Mouse (Mus musculus) heart, postnatal 10 days (tissue): ENCODE results near the gene Pdss2. TPM values are rescaled to one million over a fixed set of nuclear protein-coding genes. Genes with fewer than 3 reads are reported as not detected.
A peak's percentile ranks its signal among the peaks of the same experiment; 100 is the strongest.
"Not testable (repeated sequence)": the region's sequence is repeated elsewhere in the genome, so short reads cannot be mapped to it uniquely, and the experiment has no call there.

Experiments used
- DNase-seq, 2 experiments: peaks; one replicate each; pipeline ENCODE4 v3.0.0; 2021
- intact Hi-C: fragments of 180-260 bp; cut with DNase I; formaldehyde crosslinking; loops from one replicate; pipeline ENCODE4 v1.15.1; 2025
- total RNA-seq, 2 experiments: library from RNA; stranded (reverse); gene quantifications; 2 replicates each; pipeline ENCODE4 v1.2.3; 2021

Pdss2 gene
- total RNA-seq, 2 experiments from 2014 or later: 21.7 to 24.7 TPM

- intact Hi-C loops: no loop called here
- DNase-seq: no peak
Observed at GRCm38 (mm10) chr10:43235758-43236669, 14.7 kb downstream of the Pdss2 start.

DNA sequence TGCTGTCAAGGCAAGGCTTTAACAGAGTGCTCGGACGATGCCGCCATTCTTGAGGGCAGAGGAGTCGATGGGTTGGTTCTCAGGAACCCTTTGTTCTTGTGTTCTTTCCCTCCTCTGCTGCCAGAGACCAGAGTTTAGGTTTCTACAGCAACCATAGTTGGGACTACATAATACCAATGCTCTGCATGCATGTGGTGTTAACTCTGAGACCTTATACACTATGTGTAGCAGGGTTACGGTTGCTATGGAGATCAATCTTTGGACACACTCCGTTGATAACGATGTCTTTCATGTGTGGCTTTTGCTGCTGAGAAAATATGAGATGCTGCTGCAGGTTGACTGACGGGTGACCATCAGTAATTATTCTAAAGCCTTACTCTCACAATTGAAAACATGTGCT is 20.9 kb downstream of the Pdss2 start:
- intact Hi-C loops: no loop called here

DNA sequence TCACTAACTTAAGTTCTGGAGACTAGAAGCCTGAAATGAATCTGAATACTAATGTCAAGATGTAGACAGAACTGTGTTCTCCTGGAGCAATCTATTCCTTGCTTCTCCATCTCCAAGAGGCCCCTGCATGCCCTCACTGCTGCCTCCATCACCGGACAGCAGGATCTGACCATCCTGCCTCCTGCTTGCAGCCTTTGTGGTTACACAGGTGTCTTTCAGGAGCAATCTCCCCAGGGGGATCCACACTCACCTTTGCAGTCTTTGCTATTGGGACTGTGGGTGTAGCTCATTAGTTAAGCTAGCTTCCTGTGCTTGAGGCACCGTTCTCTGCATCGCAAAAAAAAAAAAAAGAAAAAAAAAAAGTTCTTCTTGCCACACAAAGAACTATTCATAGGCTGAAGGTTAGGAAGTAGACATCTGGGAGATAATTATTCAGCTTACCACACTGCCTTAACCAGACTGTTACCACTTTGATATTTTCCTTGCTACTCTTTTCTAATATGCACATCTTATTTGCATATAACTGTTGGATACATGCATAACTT is 23.0 kb downstream of the Pdss2 start:
- DNase-seq: no peak
- intact Hi-C loops: no loop called here

More for the DNA sequence above, 20.9 kb downstream of the Pdss2 start:
- no peak for DNase-seq

- DNase-seq: no peak
Observed at GRCm38 (mm10) chr10:43245461-43246200, 24.3 kb downstream of the Pdss2 start.

GRCm38 (mm10) chr10:43247994-43248393 is 26.7 kb downstream of the Pdss2 start:
- DNase-seq: peak; percentile 20 to 26
- intact Hi-C loops: no loop called here

More at GRCm38 (mm10) chr10:43245461-43246200, 24.3 kb downstream of the Pdss2 start:
- intact Hi-C loops: no loop called here

- DNase-seq: peak in 1 of 2 experiments; percentile 4
- intact Hi-C loops: no loop called here
Observed at GRCm38 (mm10) chr10:43252324-43252723, 31.0 kb downstream of the Pdss2 start.

- intact Hi-C loops, DNase-seq: not testable (repeated sequence)
Observed at GRCm38 (mm10) chr10:43256965-43257364, 35.7 kb downstream of the Pdss2 start.

- intact Hi-C loops, DNase-seq: not testable (repeated sequence)
Observed at GRCm38 (mm10) chr10:43257500-43257899, 36.2 kb downstream of the Pdss2 start.

- intact Hi-C loops: no loop called here
- no peak for DNase-seq
Observed at GRCm38 (mm10) chr10:43271318-43271717, 50.0 kb downstream of the Pdss2 start.

DNA sequence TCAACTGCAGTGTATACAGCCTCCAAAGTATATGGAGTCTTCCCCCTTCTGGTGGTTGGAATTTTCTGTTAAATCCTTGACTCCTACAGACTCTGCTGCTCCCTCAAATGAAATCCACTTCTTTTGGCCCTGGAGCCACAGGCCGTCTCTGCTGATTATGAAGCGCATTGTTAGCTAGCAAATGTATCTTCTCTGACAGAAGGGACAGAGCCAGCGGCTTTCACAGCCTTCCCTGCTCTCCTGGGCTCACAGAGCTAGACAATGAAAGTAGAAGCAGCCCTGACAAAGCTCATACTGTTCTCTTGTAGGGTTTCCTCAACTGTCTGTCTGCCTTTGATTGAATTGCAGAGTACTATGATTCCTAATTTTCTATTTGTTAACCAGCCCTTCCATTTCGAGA is 51.1 kb downstream of the Pdss2 start:
- no peak for DNase-seq

GRCm38 (mm10) chr10:43273057-43273456 is 51.8 kb downstream of the Pdss2 start:
- intact Hi-C loops: no loop called here
- DNase-seq: no peak

More for the DNA sequence above, 51.1 kb downstream of the Pdss2 start:
- intact Hi-C loops: no loop called here

DNA sequence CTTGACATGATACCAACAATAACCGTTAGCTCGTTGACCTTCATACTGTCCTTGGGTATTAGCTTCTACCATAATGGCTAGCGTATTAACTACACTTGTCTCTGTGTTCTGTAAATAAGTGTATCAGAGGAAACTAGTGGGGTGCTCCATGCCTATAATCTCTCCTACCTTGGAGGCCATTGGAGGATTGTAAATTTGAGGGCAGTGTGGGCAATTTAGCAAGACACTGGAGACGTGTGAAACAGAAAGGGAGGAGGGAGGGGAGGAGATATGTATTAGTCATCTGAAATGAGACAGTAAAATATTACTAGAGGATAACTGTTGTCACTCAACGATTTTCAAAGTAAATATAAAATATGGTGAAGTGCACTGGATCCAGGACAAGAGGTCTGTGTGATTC is 54.2 kb downstream of the Pdss2 start:
- intact Hi-C loops: no loop called here
- DNase-seq: no peak

DNA sequence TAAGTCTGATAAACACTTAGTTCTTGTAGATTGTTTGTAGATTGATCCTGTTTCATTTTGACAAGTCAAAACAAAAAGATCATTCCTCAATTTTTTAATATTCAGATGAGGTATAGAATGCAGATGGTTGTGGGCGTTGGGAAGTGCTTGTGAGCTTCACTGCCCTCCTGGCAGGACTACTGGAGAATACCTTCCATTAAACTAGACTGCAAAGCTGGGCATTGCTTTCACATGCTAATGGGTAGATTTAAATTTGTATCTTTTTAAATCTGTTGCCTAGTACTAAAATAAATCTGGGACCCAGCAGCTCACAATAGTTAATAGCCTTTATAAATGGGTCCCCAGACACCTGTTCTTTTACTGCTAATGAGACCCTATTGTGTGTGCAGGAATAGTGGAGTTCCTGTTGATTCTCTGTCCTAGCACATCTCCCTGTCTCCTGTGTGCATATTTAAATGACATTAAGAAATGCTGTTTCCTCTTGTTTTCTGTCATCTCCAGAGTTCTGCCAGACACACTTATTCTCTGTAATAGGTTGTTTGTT is 54.9 kb downstream of the Pdss2 start:
- intact Hi-C loops: no loop called here
- DNase-seq: no peak

DNA sequence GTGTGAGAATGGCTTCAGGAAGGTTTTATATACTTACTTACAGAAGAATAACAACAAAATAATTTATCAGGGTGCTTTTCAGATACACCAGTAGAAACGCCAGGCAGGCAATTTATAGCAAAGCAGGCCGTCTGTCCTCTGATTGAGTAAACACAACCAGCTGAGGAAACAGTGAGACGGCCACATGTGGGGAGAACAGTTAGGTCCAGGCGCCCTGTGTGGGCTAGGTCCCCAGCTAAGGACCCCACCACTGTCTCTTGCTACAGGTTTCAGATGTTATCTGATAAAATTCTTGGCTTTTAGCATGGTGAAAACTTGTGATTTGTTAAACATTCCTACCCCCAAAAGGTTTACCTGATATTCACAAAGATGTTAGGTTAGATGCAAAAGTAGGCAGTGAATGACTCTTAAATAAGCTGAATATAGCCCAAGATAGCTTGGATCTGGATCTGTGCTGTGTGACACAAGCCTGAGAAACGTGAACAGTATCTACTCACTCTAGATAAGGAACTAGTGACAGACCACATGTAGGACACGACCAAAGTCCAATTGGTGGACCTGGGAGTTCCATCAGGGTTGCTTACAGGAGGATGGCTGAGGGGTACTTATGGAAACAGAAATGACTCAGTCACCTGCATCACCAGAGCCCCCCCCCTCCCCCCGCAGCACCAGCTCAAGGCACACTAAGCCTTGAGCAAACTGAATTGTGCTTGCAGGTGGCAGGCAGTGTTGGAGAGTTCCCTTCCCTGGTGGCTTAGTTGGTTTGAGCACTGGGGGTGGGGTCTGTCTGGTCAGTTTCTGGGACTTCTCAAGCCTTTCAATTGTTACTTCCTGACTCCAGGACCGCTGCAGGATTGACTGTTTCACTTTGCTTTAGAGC is 56.2 kb downstream of the Pdss2 start:
- DNase-seq: no peak
- intact Hi-C loops: no loop called here

DNA sequence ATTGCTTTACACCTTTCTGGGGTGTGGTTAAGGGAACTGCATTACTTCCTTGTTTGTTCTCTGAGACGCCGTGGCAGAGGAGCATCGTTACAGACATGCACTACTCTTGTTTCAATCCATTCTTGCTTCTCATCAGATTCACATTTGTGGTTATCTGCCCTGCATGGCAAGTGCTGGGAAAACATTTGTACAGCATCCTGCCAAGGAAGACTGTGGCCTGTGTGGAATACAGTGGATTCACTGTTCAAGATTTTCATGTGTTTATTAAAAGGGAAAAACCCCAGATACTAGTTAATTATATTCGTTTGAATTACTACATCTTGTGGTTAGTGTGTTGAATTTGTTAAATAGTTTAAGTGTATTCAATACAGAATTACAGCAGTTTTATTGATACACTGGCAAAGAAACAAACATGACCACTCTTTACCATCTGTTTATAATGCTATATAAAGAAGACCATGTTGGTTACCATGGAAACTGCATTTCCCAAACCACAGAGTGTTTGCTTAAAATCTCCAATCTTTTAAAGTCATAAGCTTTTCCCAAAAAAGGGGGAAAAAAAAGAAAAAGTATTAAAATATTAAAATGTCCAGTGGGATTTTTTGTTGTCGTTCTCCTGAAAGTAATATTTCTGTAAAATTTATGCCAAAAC is 58.5 kb downstream of the Pdss2 start:
- intact Hi-C loops: no loop called here
- DNase-seq: no peak

DNA sequence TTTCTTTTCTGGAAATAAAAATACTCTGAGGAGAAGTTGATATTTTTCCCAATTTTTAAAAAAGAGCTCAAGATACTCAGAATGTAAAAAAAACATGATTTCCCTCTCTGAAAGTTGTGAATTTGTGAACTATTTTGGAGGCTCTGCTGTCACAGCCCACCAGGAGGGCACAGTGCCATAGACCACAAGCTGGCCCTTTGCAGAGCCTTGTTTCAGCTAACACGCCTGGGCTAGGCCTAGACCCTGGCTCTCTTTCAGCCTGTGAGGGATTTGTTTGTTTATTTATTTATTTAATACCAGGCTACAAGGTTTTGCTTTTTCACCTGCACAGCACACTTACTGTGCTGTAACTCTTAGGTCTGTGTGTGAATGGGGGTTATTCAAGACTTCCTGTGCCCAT is 64.3 kb downstream of the Pdss2 start:
- no peak for DNase-seq
- intact Hi-C loops: no loop called here

- no peak for DNase-seq
- intact Hi-C loops: no loop called here
Observed at GRCm38 (mm10) chr10:43290638-43291230, 69.4 kb downstream of the Pdss2 start.

GRCm38 (mm10) chr10:43291333-43291736 is 70.0 kb downstream of the Pdss2 start:
- no peak for DNase-seq
- intact Hi-C loops: no loop called here

DNA sequence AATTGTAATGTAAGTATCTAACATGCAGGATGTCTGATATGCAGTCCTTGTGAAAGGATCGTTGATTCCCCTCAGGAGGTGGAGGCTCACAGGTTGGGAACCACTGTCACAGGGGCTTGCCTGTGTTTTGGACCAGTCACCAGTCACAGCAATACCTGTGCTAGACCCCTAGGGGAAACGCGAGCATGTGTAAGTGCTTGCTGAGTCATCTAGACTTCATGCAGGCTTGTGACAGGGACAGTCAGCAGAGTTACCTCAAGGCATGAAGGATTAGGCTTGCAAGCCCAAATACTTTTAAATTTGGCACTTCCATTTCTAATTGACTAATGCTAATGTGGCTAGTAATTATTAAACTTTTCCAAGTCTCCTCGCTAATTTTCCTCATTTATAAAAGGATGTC is 71.2 kb downstream of the Pdss2 start:
- no peak for DNase-seq
- intact Hi-C loops: no loop called here
